Mouse (Mus musculus): Measurements from ENCODE around the gene Morn3. TPM values are rescaled to one million over a fixed set of nuclear protein-coding genes. Genes with fewer than 3 reads are reported as not detected.
A peak's percentile ranks its signal among the peaks of the same experiment; 100 is the strongest.

The Morn3 gene
- total and polyA plus RNA-seq, 2 experiments from 2014 or later: 1.1 TPM; not detected in 1

DNA sequence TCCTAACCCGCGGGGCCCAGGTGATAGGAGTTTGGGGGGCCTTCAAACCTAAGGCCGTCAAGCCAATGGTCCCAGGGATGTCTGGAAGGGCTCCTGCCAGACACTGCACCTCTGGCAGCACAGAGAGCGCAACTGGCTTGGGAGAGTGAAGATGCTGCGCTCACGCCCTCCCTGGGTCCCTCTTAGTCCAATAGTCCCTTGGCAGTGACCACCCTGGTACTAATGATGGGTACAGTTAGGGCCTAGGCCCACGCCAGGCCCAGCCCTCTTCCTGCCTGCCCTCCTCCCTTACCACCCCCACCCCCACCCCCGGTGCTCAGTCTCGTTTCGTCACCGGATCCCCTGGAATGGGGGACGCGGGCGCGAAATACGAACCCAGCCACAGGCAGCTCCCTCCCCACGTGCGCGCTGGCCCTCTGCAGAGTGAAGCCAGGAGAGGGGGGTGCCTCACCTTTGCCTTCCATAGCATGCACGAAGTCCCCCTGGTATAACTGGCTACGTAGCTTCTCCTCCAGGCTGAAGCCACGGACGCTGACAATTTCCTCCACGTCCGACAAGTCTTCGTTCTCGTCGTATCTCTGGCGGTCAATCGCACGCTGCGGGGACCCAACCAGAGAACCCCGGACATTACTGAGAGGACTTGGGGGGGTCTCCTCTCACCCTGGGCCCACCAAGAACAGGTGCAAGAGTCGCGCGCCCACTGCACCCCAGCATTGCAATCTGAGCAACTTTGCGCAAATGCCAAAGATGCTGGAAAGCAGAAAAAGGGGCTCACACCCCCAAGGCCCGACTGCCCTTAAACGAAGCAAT lies 59.4 kb downstream of the Morn3 start:
- Histone ChIP-seq H3K4me3 (ENCODE audit: low read depth, low read length) (peak overlapping the region; percentile 67), H3K4me2 (ENCODE audit: low read depth, low read length, poor library complexity, severe bottlenecking) (peak overlapping the region; percentile 96), H3K4me1 (ENCODE audit: insufficient read depth, low read length) (peaks cover 7% of the 10 kb centered on the region; the same call in 1 of the 2 replicates), H3K9ac (replicated peaks; ENCODE audit: low read length, poor library complexity, severe bottlenecking) (peak overlapping the region; percentile 65), H3K27ac (ENCODE audit: low read depth, low read length) (no peak overlapping the region), H3K36me3 (ENCODE audit: insufficient read depth, low read length) (no peaks in the 10 kb centered on the region), H3K9me3 (ENCODE audit: low read length) (no peaks in the 10 kb centered on the region), H3K27me3 (ENCODE audit: insufficient read depth, low read length) (no peaks in the 10 kb centered on the region; the same call in 1 of the 2 replicates)
- ATAC-seq (ENCODE audit: low FRiP score) (peak; percentile 31; the same call in 1 of the 2 replicates), DNase-seq (ENCODE audit: low spot score) (peak; percentile 19)
- no peak for TF ChIP-seq CTCF (IDR thresholded peaks at IDR 0.05)
- 5% methylated on average over 39 of the region's 39 CpGs for WGBS

DNA sequence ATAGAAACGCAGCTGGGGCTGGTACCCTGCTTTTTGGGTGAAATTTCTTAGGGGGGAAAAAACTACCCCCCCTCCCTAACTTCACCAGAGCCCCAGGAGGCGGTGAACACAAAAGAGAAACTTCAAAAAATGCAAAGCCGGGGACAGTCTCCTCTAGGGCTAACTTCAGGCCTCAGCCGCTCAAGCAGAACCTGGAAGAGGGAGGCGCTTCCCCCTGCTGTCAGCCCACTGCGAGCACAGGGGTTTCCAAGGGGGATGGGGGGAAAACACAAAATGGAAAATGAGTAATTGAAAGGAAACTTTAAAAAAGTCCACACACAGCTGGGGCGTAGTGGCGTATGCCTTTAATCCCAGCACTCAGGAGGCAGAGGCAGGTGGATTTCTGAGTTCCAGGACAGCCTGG lies 60.7 kb downstream of the Morn3 start:
- ATAC-seq (ENCODE audit: low FRiP score) (no peak), DNase-seq (ENCODE audit: low spot score) (no peak)
- no peaks in the 10 kb centered on the region; the same call in 1 of the 2 replicates for H3K27me3 ChIP-seq (ENCODE audit: insufficient read depth, low read length)
- H3K36me3 ChIP-seq (ENCODE audit: insufficient read depth, low read length): no peaks in the 10 kb centered on the region
- no peaks in the 10 kb centered on the region for H3K9me3 ChIP-seq (ENCODE audit: low read length)
- no peak overlapping the region for H3K9ac ChIP-seq (replicated peaks; ENCODE audit: low read length, poor library complexity, severe bottlenecking)
- no peak for TF ChIP-seq CTCF (IDR thresholded peaks at IDR 0.05)
- H3K4me1 ChIP-seq (ENCODE audit: insufficient read depth, low read length): peaks cover 7% of the 10 kb centered on the region; the same call in 1 of the 2 replicates
- H3K4me2 ChIP-seq (ENCODE audit: low read depth, low read length, poor library complexity, severe bottlenecking): no peak overlapping the region
- no peak overlapping the region for H3K27ac ChIP-seq (ENCODE audit: low read depth, low read length)
- 29% methylated on average over 8 of the region's 8 CpGs for WGBS
- H3K4me3 ChIP-seq (ENCODE audit: low read depth, low read length): no peak overlapping the region

Other genes starting within 250 kb of the Morn3 start
- 463 and 516 TPM in 2 replicates for gene Anapc5, start 225.7 kb downstream of the Morn3 start, total RNA-seq (2014; rRNA removed)
- 461 and 464 TPM in 2 replicates for gene Anapc5, start 225.7 kb downstream of the Morn3 start, polyA plus RNA-seq (2015; fragmentation: Nextera tagmentation; extraction: Ambion mirVana)
- 24.5 and 41.5 TPM in 2 replicates for gene Rnf34, start 197.0 kb downstream of the Morn3 start, total RNA-seq (2014; rRNA removed)
- 36.1 and 38.0 TPM in 2 replicates for gene Rnf34, start 197.0 kb downstream of the Morn3 start, polyA plus RNA-seq (2015; fragmentation: Nextera tagmentation; extraction: Ambion mirVana)
- 107 and 110 TPM in 2 replicates for gene Kdm2b, start 57.2 kb downstream of the Morn3 start, total RNA-seq (2014; rRNA removed)
- 78.6 and 78.8 TPM in 2 replicates for gene Kdm2b, start 57.2 kb downstream of the Morn3 start, polyA plus RNA-seq (2015; fragmentation: Nextera tagmentation; extraction: Ambion mirVana)
- 16.3 and 24.0 TPM in 2 replicates for gene Orai1, start 31.9 kb downstream of the Morn3 start, total RNA-seq (2014; rRNA removed)
- gene Orai1, start 31.9 kb downstream of the Morn3 start, polyA plus RNA-seq (2015; fragmentation: Nextera tagmentation; extraction: Ambion mirVana): 13.5 and 14.8 TPM in 2 replicates
- gene Tmem120b, start 21.4 kb upstream of the Morn3 start, total RNA-seq (2014; rRNA removed): 13.3 and 16.2 TPM in 2 replicates
- gene Tmem120b, start 21.4 kb upstream of the Morn3 start, polyA plus RNA-seq (2015; fragmentation: Nextera tagmentation; extraction: Ambion mirVana): 17.1 and 19.7 TPM in 2 replicates
- gene Rhof, start 85.7 kb upstream of the Morn3 start, total RNA-seq (2014; rRNA removed): 37.2 and 47.8 TPM in 2 replicates
- 41.7 and 45.3 TPM in 2 replicates for gene Rhof, start 85.7 kb upstream of the Morn3 start, polyA plus RNA-seq (2015; fragmentation: Nextera tagmentation; extraction: Ambion mirVana)
- gene Setd1b, start 95.2 kb upstream of the Morn3 start, total RNA-seq (2014; rRNA removed): 5.3 and 5.9 TPM in 2 replicates
- gene Setd1b, start 95.2 kb upstream of the Morn3 start, polyA plus RNA-seq (2015; fragmentation: Nextera tagmentation; extraction: Ambion mirVana): 7.2 and 8.8 TPM in 2 replicates
- 26.1 and 26.5 TPM in 2 replicates for gene Psmd9, start 122.4 kb upstream of the Morn3 start, total RNA-seq (2014; rRNA removed)
- 76.3 and 81.8 TPM in 2 replicates for gene Psmd9, start 122.4 kb upstream of the Morn3 start, polyA plus RNA-seq (2015; fragmentation: Nextera tagmentation; extraction: Ambion mirVana)
- not detected in 2 replicates for gene Hpd, start 135.7 kb upstream of the Morn3 start, total RNA-seq (2014; rRNA removed)
- not detected in 2 replicates for gene Hpd, start 135.7 kb upstream of the Morn3 start, polyA plus RNA-seq (2015; fragmentation: Nextera tagmentation; extraction: Ambion mirVana)
- gene Wdr66, start 205.1 kb upstream of the Morn3 start, total RNA-seq (2014; rRNA removed): 2.2 and 3.3 TPM in 2 replicates
- gene Wdr66, start 205.1 kb upstream of the Morn3 start, polyA plus RNA-seq (2015; fragmentation: Nextera tagmentation; extraction: Ambion mirVana): 1.4 and 2.0 TPM in 2 replicates

Data from midbrain, postnatal 0 days (tissue).